Mouse (Mus musculus) left cerebral cortex, postnatal 14 days (tissue): Measurements from ENCODE around the gene Ttc23. TPM values are rescaled to one million over a fixed set of nuclear protein-coding genes. Genes with fewer than 3 reads are reported as not detected.

ENCODE experiments used
- DNase-seq, 2 experiments: peaks; one replicate each; pipeline ENCODE4 v3.0.0; 2021 to 2022; ENCODE audit warnings: low spot score in 2 of 2, mixed read lengths in 1 of 2
- intact Hi-C: fragments of 180-260 bp; cut with DNase I; formaldehyde crosslinking; loops from one replicate; pipeline ENCODE4 v1.15.1; 2025
- total RNA-seq, 2 experiments: library from RNA; stranded (reverse); gene quantifications; 2 replicates each; pipeline ENCODE4 v1.2.3; 2021

Gene Ttc23
- total RNA-seq, 2 experiments from 2014 or later, result 7.8 to 9.7 TPM

DNA sequence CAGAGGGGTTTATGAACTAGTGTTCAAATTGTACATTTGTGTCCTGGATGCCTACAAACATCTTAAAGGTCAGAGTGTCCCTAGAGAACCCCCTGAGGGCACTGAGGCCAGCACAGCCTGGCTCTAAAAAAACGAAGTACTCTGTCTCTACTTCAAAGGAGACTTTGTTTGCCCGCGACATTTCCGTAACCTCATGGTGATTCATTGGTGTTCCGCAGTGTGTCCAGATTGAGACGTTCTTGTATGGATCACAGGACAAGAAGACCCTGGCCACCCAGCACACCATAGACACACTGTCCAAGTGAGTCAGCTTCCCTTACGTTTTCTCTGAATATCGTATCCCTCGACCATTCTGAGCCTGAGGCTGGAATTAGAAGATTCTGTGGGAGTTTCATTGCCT is 77.8 kb downstream of the Ttc23 start:
- intact Hi-C loops, result no loop called here
- no peak for DNase-seq

DNA sequence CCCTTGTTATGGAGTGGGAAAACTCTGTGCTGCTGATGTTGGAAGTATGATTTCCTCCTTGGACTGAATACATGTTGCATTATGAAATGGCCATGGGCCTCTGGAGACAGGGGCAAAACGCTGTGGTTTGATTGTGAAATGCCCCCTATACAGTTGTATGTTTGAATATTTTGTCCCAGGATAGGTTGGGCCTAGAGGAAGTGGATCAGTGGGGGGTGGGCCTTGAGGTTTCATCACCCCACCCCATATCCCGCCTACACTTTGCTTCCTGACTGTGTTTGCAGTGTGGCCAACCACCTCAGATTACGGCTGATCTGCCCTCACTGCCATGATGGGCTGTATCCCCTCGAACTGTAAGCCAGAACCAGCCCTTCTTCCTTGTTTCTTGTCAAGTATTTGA is 81.0 kb downstream of the Ttc23 start:
- DNase-seq, result no peak
- intact Hi-C loops, result no loop called here

DNA sequence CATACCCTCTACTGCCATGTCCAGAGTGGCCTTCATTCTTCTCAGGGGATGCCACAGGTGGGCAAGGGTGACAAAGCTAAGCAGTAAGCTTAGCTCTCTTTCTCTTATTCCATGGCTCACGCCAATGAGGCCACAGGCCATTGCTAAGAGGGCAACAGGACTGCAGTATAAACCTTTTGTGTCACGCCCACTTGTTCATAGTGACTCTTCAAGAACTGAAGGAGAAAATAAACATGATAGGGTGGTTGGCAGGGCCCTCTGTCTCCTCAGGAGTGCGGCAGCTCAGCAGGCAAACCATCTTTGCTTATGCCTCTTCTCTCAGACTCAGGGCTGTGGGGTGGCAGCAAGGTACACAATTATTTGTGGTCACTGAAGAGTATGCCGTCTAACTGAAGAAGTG is 81.6 kb downstream of the Ttc23 start:
- intact Hi-C loops, result no loop called here
- DNase-seq, result no peak

- no peak for DNase-seq
- intact Hi-C loops, result no loop called here
Observed at GRCm38 (mm10) chr7:67730431-67731110, 83.4 kb downstream of the Ttc23 start.

- DNase-seq, result no peak
- intact Hi-C loops, result no loop called here
Observed at GRCm38 (mm10) chr7:67732276-67732675, 85.1 kb downstream of the Ttc23 start.

GRCm38 (mm10) chr7:67740382-67740781 is 93.2 kb downstream of the Ttc23 start:
- intact Hi-C loops, result no loop called here
- no peak for DNase-seq

- intact Hi-C loops, result no loop called here
- no peak for DNase-seq
Observed at GRCm38 (mm10) chr7:67740796-67741195, 93.6 kb downstream of the Ttc23 start.

DNA sequence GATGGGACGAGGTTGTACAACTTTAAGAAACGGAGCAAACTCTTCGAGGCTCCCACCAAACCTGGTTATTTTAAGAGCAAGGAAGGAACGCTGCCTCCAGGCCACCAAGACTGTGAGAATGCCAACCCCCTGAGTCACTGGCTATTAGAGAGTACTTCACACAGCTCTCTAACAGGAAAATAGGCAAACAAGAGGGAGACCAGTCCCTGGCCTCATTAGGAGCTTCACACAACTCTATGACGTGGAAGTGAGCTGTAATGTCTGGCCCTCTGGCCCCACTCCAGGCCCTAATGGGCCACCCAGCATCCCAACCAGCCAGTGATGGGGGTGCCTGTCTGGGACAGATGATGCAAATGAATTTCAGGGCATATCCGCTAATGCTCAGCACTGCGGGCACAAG is 94.5 kb downstream of the Ttc23 start:
- peak in 1 of 2 experiments; percentile 20 for DNase-seq
- intact Hi-C loops, result no loop called here

DNA sequence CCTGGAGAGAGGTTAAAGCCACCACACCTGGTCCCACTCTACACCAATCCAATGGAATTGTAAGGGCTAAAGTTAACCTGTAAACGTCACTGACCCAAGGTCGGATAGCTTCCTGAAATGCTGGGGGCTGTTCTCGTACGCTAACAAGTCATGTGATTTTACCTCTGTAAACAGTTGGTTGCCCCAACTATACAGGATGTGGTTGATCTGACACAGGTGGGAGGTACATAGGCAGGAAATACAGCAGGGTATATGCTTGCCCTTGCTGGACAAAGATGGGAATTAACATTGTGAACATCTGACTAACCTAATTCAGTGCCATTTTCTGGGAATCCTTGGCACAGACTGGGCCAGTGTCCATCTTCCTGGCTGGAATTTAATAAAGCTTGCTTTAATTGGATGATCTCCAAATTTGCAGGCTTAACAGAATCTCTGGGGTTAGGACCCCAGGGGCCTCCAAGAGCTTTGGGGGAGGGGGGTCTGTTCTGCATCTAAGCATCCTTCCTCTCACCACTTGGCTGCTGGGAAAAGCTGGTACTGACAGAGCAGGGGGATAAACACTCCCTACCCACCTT is 100.6 kb downstream of the Ttc23 start:
- no peak for DNase-seq
- intact Hi-C loops, result no loop called here

- no peak for DNase-seq
- intact Hi-C loops, result no loop called here
Observed at GRCm38 (mm10) chr7:67749441-67750239, 102.4 kb downstream of the Ttc23 start.

- intact Hi-C loops, result loop anchor here (5.0 kb wide), 1 partner anchor 42 kb away; no protein-coding TSS in a partner anchor
- no peak for DNase-seq
Observed at GRCm38 (mm10) chr7:67754606-67755005, 107.4 kb downstream of the Ttc23 start.

GRCm38 (mm10) chr7:67755366-67755765 is 108.2 kb downstream of the Ttc23 start:
- intact Hi-C loops, result loop anchor here (5.0 kb wide), 1 partner anchor 43 kb away; no protein-coding TSS in a partner anchor
- DNase-seq, result no peak

DNA sequence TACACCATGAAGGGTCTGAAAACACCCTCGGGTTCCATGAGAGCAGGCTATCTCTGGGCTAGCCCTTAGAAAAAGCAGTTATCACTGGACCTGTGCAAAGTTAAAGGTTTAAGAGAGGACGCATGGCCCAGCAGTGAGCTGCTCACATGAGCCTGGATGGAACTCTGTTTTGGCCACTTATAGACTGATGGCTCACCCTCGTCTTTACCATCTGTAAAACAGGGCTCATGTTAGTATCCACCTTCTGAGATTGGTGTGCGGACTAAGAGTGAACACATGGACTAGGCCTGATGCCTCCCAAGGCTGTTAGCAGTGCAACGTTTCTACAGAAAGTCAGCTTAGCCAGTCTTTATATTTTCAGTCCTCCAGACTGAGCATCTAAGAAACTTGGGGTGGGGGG is 109.4 kb downstream of the Ttc23 start:
- no peak for DNase-seq
- intact Hi-C loops, result loop anchor here (5.0 kb wide), 1 partner anchor 44 kb away; no protein-coding TSS in a partner anchor

DNA sequence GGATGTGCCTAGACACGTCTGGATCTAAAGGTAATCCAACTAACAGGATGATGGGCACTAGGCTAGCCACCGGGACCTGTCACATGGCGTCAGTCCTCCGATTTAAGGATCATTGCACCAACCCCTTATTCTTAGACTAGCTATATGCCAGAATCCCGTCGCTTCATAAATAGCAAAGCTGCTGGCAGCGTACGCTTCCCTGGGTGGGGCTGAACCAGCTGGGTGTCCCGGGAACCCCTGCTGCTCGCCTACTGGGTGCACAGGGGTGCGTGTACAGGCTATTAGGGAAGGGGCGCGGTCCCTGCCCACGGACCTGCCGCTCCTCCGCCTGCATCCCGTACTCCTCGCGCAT is 111.3 kb downstream of the Ttc23 start:
- no peak for DNase-seq
- intact Hi-C loops, result loop anchor here (5.0 kb wide), 1 partner anchor 46 kb away; no protein-coding TSS in a partner anchor

- intact Hi-C loops, result loop anchor here (1.0 to 5.0 kb wide), 2 partner anchors 47 to 87 kb away; no protein-coding TSS in a partner anchor
- peak; percentile 74 to 83 for DNase-seq
Observed at GRCm38 (mm10) chr7:67758858-67759628, 111.8 kb downstream of the Ttc23 start.

GRCm38 (mm10) chr7:67759629-67759995 is 112.4 kb downstream of the Ttc23 start, which contains the start of gene Synm:
Gene Synm, minus strand, starts transcription at chr7:67759742.
- intact Hi-C loops, result loop anchor here (1.0 to 5.0 kb wide), 2 partner anchors 47 to 87 kb away; no protein-coding TSS in a partner anchor
- peak; percentile 88 to 92 for DNase-seq

GRCm38 (mm10) chr7:67763625-67764024 is 116.4 kb downstream of the Ttc23 start:
- intact Hi-C loops, result no loop called here

GRCm38 (mm10) chr7:67768125-67768524 is 120.9 kb downstream of the Ttc23 start:
- DNase-seq, result no peak
- intact Hi-C loops, result no loop called here

More at GRCm38 (mm10) chr7:67763625-67764024, 116.4 kb downstream of the Ttc23 start:
- no peak for DNase-seq

GRCm38 (mm10) chr7:67769487-67769886 is 122.3 kb downstream of the Ttc23 start:
- intact Hi-C loops, result no loop called here

More at GRCm38 (mm10) chr7:67769487-67769886, 122.3 kb downstream of the Ttc23 start:
- DNase-seq, result no peak
